Mouse (Mus musculus): ENCODE results near the gene Cacnb2. TPM values are rescaled to one million over a fixed set of nuclear protein-coding genes. Genes with fewer than 3 reads are reported as not detected.

The Cacnb2 gene
- polyA plus RNA-seq, 1 experiment from 2014 or later = 12.7 TPM

DNA sequence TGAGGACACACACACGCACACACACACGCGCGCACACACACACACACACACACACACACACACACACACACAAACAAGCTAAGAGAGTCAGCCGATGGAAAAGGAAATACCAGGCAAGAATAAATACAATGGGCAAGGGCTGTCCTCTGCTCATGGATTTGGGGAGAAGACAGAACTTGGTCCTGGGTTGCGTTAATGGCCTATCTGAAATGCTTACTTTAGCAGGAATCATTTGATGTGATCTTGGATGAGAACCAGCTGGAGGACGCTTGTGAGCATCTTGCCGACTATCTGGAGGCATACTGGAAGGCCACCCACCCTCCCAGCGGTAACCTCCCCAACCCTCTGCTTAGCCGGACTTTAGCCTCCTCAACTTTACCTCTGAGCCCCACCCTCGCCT is 381.1 kb downstream of the Cacnb2 start:
- Histone ChIP-seq H3K9me3 (ENCODE audit: control insufficient read depth, low read length) (no peaks in the 10 kb centered on the region), H3K27ac (ENCODE audit: low read depth, low read length) (no peak overlapping the region), H3K27me3 (ENCODE audit: control insufficient read depth, insufficient read depth, low read length) (no peaks in the 10 kb centered on the region), H3K4me3 (ENCODE audit: low read depth, low read length) (no peak overlapping the region), H3K36me3 (ENCODE audit: control insufficient read depth, insufficient read depth, low read length) (no peaks in the 10 kb centered on the region), H3K4me2 (ENCODE audit: low read depth, low read length) (no peak overlapping the region), H3K9ac (replicated peaks; ENCODE audit: low read depth, low read length) (no peak overlapping the region), H3K4me1 (ENCODE audit: control insufficient read depth, insufficient read depth, low read length) (no peaks in the 10 kb centered on the region)
- 89% methylated on average over 11 of the region's 11 CpGs for WGBS
- ATAC-seq (ENCODE audit: low read depth) = no peak

DNA sequence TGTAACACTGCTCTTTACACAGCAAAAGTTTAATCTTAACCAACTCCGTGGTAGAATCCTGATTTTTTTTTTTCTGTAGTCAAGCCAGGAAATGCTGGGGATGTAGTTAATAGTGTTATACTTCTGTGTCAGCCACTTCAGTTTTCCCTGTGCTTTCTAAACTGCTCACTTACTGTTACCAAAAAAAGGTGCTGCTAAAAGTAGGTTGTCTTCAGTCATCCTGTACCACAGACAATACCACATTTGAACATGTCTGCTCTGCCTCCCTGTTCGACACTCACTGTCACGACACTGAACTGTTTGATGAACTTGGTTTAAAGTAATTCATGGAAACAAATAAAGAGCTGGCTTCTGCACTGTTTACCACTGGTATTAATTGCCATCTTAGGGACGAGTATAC is 385.6 kb downstream of the Cacnb2 start:
- WGBS = 90% methylated on average over 4 of the region's 4 CpGs
- H3K27ac ChIP-seq (ENCODE audit: low read depth, low read length) = no peak overlapping the region
- H3K4me2 ChIP-seq (ENCODE audit: low read depth, low read length) = no peak overlapping the region
- H3K27me3 ChIP-seq (ENCODE audit: control insufficient read depth, insufficient read depth, low read length) = no peaks in the 10 kb centered on the region
- no peak for ATAC-seq (ENCODE audit: low read depth)
- H3K4me1 ChIP-seq (ENCODE audit: control insufficient read depth, insufficient read depth, low read length) = no peaks in the 10 kb centered on the region
- no peaks in the 10 kb centered on the region for H3K36me3 ChIP-seq (ENCODE audit: control insufficient read depth, insufficient read depth, low read length)
- H3K4me3 ChIP-seq (ENCODE audit: low read depth, low read length) = no peak overlapping the region
- H3K9ac ChIP-seq (replicated peaks; ENCODE audit: low read depth, low read length) = no peak overlapping the region
- H3K9me3 ChIP-seq (ENCODE audit: control insufficient read depth, low read length) = no peaks in the 10 kb centered on the region

DNA sequence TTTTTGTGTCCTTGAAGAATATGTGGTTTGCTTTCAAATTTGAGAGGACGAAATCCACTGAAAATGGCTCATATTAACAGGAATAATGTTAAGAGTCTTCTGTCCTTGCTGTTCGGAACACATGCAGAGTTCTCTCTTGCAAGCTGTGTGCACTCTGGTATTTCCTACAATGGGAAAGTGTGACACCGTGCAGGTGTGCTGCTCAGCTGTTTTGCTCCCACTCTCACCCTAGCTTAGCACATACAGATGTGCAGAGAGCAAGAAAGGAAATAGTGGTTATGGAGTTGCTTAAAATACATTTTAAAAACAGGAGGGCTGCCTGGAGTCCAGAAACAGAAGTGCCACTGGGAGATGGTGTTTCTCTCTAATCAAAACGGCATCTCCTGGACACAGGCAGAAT is 386.5 kb downstream of the Cacnb2 start:
- 88% methylated on average over 4 of the region's 4 CpGs for WGBS
- no peak for ATAC-seq (ENCODE audit: low read depth)
- Histone ChIP-seq H3K36me3 (ENCODE audit: control insufficient read depth, insufficient read depth, low read length) (no peaks in the 10 kb centered on the region), H3K27ac (ENCODE audit: low read depth, low read length) (no peak overlapping the region), H3K4me3 (ENCODE audit: low read depth, low read length) (no peak overlapping the region), H3K27me3 (ENCODE audit: control insufficient read depth, insufficient read depth, low read length) (no peaks in the 10 kb centered on the region), H3K4me2 (ENCODE audit: low read depth, low read length) (no peak overlapping the region), H3K4me1 (ENCODE audit: control insufficient read depth, insufficient read depth, low read length) (no peaks in the 10 kb centered on the region), H3K9ac (replicated peaks; ENCODE audit: low read depth, low read length) (no peak overlapping the region), H3K9me3 (ENCODE audit: control insufficient read depth, low read length) (no peaks in the 10 kb centered on the region)

DNA sequence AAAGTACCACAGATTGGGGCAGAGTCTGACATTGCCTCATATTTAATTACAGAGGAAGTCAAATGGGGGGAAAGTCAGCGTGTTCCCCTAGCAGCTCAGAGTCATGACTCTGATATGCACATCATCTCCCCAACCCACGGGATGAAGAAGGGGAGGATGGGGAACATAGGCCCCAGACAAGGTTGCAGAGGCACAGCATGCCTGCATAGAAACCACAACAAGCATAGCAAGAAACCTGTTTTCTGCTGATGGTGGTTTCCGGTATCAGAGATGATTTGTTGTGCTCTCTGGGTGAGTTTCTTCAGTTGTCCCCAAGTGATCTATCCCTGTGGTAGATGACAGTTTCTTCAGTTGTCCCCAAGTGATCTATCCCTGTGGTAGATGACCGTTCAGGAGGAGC is 389.6 kb downstream of the Cacnb2 start:
- H3K27me3 ChIP-seq (ENCODE audit: control insufficient read depth, insufficient read depth, low read length) = no peaks in the 10 kb centered on the region
- no peak overlapping the region for H3K27ac ChIP-seq (ENCODE audit: low read depth, low read length)
- WGBS = 95% methylated on average over 4 of the region's 4 CpGs
- no peak for ATAC-seq (ENCODE audit: low read depth)
- no peak overlapping the region for H3K4me3 ChIP-seq (ENCODE audit: low read depth, low read length)
- H3K4me1 ChIP-seq (ENCODE audit: control insufficient read depth, insufficient read depth, low read length) = no peaks in the 10 kb centered on the region
- no peaks in the 10 kb centered on the region for H3K9me3 ChIP-seq (ENCODE audit: control insufficient read depth, low read length)
- no peak overlapping the region for H3K4me2 ChIP-seq (ENCODE audit: low read depth, low read length)
- H3K36me3 ChIP-seq (ENCODE audit: control insufficient read depth, insufficient read depth, low read length) = no peaks in the 10 kb centered on the region
- H3K9ac ChIP-seq (replicated peaks; ENCODE audit: low read depth, low read length) = no peak overlapping the region

DNA sequence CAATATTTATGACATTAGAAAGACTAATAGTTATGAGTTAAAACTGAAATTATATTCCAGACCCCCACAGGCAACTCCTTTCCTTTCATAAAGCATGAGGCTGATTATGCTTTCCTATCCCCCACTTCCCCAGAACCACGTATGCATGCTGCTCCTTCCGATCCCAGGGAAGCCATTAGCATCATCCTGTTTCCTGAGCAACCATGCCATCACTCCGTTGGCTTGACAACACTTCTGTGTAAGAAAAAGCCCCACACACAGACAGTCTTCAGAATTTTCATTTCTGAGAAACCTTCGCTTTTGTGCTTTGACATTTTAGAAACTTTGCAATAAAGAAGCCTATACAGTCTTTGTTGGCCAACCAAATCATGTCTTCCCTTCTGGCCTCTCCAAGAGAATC is 393.1 kb downstream of the Cacnb2 start:
- Histone ChIP-seq H3K4me2 (ENCODE audit: low read depth, low read length) (no peak overlapping the region), H3K27me3 (ENCODE audit: control insufficient read depth, insufficient read depth, low read length) (no peaks in the 10 kb centered on the region), H3K4me1 (ENCODE audit: control insufficient read depth, insufficient read depth, low read length) (no peaks in the 10 kb centered on the region), H3K27ac (ENCODE audit: low read depth, low read length) (no peak overlapping the region), H3K36me3 (ENCODE audit: control insufficient read depth, insufficient read depth, low read length) (no peaks in the 10 kb centered on the region), H3K9ac (replicated peaks; ENCODE audit: low read depth, low read length) (no peak overlapping the region), H3K4me3 (ENCODE audit: low read depth, low read length) (no peak overlapping the region), H3K9me3 (ENCODE audit: control insufficient read depth, low read length) (no peaks in the 10 kb centered on the region)
- 64% methylated on average over 4 of the region's 4 CpGs for WGBS
- no peak for ATAC-seq (ENCODE audit: low read depth)

- Histone ChIP-seq H3K27me3 (ENCODE audit: control insufficient read depth, insufficient read depth, low read length) (no peaks in the 10 kb centered on the region), H3K27ac (ENCODE audit: low read depth, low read length) (no peak overlapping the region), H3K9ac (replicated peaks; ENCODE audit: low read depth, low read length) (no peak overlapping the region), H3K4me1 (ENCODE audit: control insufficient read depth, insufficient read depth, low read length) (no peaks in the 10 kb centered on the region), H3K4me3 (ENCODE audit: low read depth, low read length) (no peak overlapping the region), H3K36me3 (ENCODE audit: control insufficient read depth, insufficient read depth, low read length) (no peaks in the 10 kb centered on the region), H3K4me2 (ENCODE audit: low read depth, low read length) (no peak overlapping the region), H3K9me3 (ENCODE audit: control insufficient read depth, low read length) (no peaks in the 10 kb centered on the region)
- ATAC-seq (ENCODE audit: low read depth) = no peak
- 93% methylated on average over 5 of the region's 5 CpGs for whole genome bisulfite sequencing
Observed at GRCm38 (mm10) chr2:14997836-14998235, 394.9 kb downstream of the Cacnb2 start.

DNA sequence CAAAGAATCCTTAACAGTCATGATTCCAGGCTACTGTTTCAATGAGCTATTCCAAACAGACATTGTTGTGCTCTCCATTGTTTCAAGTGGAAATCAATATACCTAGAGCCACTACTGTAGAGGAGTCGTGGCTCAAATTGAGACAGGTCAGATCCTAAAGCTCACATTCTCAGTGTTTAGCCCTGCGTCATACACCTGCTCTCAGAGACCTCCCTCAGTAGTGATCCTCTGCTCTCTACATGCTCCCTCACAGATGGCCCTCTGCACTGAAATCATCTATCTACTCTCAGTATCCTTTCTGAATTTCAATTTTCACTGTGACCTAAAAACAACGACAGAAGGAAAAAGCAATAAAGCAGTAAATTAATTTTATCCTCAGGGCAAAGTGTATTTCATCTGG is 404.6 kb downstream of the Cacnb2 start:
- no peaks in the 10 kb centered on the region for H3K9me3 ChIP-seq (ENCODE audit: control insufficient read depth, low read length)
- H3K36me3 ChIP-seq (ENCODE audit: control insufficient read depth, insufficient read depth, low read length) = no peaks in the 10 kb centered on the region
- H3K9ac ChIP-seq (replicated peaks; ENCODE audit: low read depth, low read length) = no peak overlapping the region
- no peak overlapping the region for H3K4me2 ChIP-seq (ENCODE audit: low read depth, low read length)
- no peaks in the 10 kb centered on the region for H3K4me1 ChIP-seq (ENCODE audit: control insufficient read depth, insufficient read depth, low read length)
- H3K4me3 ChIP-seq (ENCODE audit: low read depth, low read length) = no peak overlapping the region
- WGBS = 61% methylated on average over 3 of the region's 3 CpGs
- H3K27me3 ChIP-seq (ENCODE audit: control insufficient read depth, insufficient read depth, low read length) = no peaks in the 10 kb centered on the region
- no peak; the same call in 1 of the 2 replicates for ATAC-seq (ENCODE audit: low read depth)
- no peak overlapping the region for H3K27ac ChIP-seq (ENCODE audit: low read depth, low read length)

DNA sequence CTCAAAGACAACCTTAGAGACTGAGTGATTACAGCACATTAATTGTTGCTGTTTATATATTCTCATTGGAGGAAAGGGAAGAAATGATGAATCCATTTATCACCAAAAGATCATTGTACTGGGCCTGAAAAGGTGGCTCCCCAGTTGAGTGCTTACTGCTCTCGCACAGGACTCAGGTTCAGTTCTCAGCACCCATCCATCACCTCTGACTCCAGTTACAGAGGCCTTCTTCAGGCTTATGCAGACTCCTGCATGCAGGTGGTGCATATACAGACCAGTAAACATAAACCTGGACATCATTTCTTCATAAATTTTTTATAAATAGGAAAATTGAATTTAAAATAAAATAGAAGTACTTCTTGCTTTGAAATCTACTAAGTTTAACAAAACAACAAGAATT is 405.2 kb downstream of the Cacnb2 start:
- ATAC-seq (ENCODE audit: low read depth) = 0 out of 2 replicates have a peak, but pooled peaks have one; percentile 41
- no peak overlapping the region for H3K27ac ChIP-seq (ENCODE audit: low read depth, low read length)
- H3K4me2 ChIP-seq (ENCODE audit: low read depth, low read length) = no peak overlapping the region
- WGBS = 62% methylated on average over 1 of the region's 1 CpGs
- no peak overlapping the region for H3K4me3 ChIP-seq (ENCODE audit: low read depth, low read length)
- no peak overlapping the region for H3K9ac ChIP-seq (replicated peaks; ENCODE audit: low read depth, low read length)
- H3K4me1 ChIP-seq (ENCODE audit: control insufficient read depth, insufficient read depth, low read length) = no peaks in the 10 kb centered on the region
- no peaks in the 10 kb centered on the region for H3K9me3 ChIP-seq (ENCODE audit: control insufficient read depth, low read length)
- H3K36me3 ChIP-seq (ENCODE audit: control insufficient read depth, insufficient read depth, low read length) = no peaks in the 10 kb centered on the region
- no peaks in the 10 kb centered on the region for H3K27me3 ChIP-seq (ENCODE audit: control insufficient read depth, insufficient read depth, low read length)

- 87% methylated on average over 3 of the region's 3 CpGs for WGBS
Observed at GRCm38 (mm10) chr2:15026817-15027216, 423.9 kb downstream of the Cacnb2 start.

DNA sequence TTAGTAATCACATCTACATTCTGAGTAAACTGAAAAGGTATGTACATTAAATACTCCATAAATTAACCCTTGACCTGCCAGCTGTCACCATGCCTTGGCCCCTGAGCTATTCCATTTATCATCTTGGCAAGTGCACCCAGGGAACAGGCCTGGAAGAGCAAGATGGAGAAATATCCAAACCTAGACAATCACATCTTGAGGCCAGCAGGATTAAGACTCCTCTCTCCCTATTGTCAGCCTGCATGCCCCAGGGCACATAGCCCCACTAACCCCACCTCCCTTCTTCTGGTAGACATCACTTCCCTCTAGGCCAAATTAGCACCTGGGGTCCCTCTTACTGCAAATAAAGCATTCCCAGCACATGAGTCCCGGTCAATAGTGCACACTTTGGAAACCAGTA is 424.9 kb downstream of the Cacnb2 start:
- 50% methylated on average over 1 of the region's 1 CpGs for WGBS
- peak; percentile 28; the same call in 1 of the 2 replicates for ATAC-seq (ENCODE audit: low read depth)
- H3K4me3 ChIP-seq (ENCODE audit: low read depth, low read length) = no peak overlapping the region

More at GRCm38 (mm10) chr2:15026817-15027216, 423.9 kb downstream of the Cacnb2 start:
- no peaks in the 10 kb centered on the region for H3K27me3 ChIP-seq (ENCODE audit: control insufficient read depth, insufficient read depth, low read length)
- H3K27ac ChIP-seq (ENCODE audit: low read depth, low read length) = no peak overlapping the region
- H3K9me3 ChIP-seq (ENCODE audit: control insufficient read depth, low read length) = no peaks in the 10 kb centered on the region
- H3K4me2 ChIP-seq (ENCODE audit: low read depth, low read length) = no peak overlapping the region
- no peak overlapping the region for H3K9ac ChIP-seq (replicated peaks; ENCODE audit: low read depth, low read length)
- H3K36me3 ChIP-seq (ENCODE audit: control insufficient read depth, insufficient read depth, low read length) = no peaks in the 10 kb centered on the region
- H3K4me3 ChIP-seq (ENCODE audit: low read depth, low read length) = no peak overlapping the region
- no peaks in the 10 kb centered on the region for H3K4me1 ChIP-seq (ENCODE audit: control insufficient read depth, insufficient read depth, low read length)
- no peak for ATAC-seq (ENCODE audit: low read depth)

More for the DNA sequence above, 424.9 kb downstream of the Cacnb2 start:
- no peak overlapping the region for H3K9ac ChIP-seq (replicated peaks; ENCODE audit: low read depth, low read length)
- no peak overlapping the region for H3K27ac ChIP-seq (ENCODE audit: low read depth, low read length)
- H3K4me2 ChIP-seq (ENCODE audit: low read depth, low read length) = no peak overlapping the region
- H3K36me3 ChIP-seq (ENCODE audit: control insufficient read depth, insufficient read depth, low read length) = no peaks in the 10 kb centered on the region
- no peaks in the 10 kb centered on the region for H3K27me3 ChIP-seq (ENCODE audit: control insufficient read depth, insufficient read depth, low read length)
- H3K4me1 ChIP-seq (ENCODE audit: control insufficient read depth, insufficient read depth, low read length) = no peaks in the 10 kb centered on the region
- H3K9me3 ChIP-seq (ENCODE audit: control insufficient read depth, low read length) = no peaks in the 10 kb centered on the region

Data from neural tube, embryonic 14.5 days (tissue).